Mouse (Mus musculus): ENCODE results near the gene 4833427G06Rik.

DNA sequence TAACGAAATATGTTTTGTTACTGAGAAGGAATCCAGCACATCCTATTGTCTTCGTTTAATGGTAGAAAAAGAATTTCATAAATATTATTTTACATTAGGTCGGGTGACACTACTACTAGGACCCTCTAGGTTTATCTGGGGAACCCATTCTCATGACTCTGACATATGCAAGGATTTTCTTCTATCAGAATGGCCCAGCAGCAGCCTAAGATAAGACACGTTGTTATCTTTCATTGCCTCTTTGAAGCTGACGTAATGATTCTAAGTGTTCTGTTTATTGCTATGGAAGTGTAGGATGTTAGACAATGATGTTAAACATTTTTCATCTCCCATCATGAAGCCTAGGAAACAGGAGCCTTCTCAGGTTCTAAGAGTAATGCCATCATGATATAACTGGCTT is 8.2 kb downstream of the 4833427G06Rik start:
- no peak for TF ChIP-seq POLR2A (IDR thresholded peaks at IDR 0.05; ENCODE audit: insufficient read depth, low read length)
- TF ChIP-seq CTCF (IDR thresholded peaks at IDR 0.05; ENCODE audit: low read depth, low read length): no peak
